Mouse (Mus musculus): ENCODE results near the gene Asb8.

DNA sequence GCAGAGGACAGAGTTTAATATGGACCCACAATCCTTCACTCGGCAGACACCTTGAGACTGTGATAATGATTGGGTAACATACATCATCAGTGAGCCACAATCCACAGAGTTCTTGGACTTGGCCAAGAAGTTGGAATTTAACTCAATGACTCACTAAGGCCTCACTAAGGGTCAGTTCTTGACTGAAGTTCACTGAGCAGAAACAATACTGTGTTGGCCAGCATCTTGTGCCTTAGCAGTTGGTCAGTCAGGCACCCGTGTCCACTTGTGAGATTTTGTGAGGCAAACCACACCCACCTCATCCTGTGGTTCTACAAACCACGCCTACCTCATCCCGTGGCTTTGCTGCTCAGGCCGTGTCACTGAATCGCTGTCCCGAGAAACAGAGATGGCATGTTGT lies 44.3 kb upstream of the Asb8 start:
- TF ChIP-seq CTCF (conservative IDR thresholded peaks at IDR 0.05; ENCODE audit: low read length) (no peak), NANOG (IDR thresholded peaks at IDR 0.05; ENCODE audit: borderline replicate concordance, low read length) (no peak), POU5F1 (IDR thresholded peaks at IDR 0.05; ENCODE audit: borderline replicate concordance, low read length) (no peak)
